Mouse (Mus musculus): ENCODE results near the gene Gna13. TPM values are rescaled to one million over a fixed set of nuclear protein-coding genes. Genes with fewer than 3 reads are reported as not detected.

The Gna13 gene
- polyA plus RNA-seq, 1 experiment from 2014 or later = 16.3 TPM

- H3K9ac ChIP-seq = no peak overlapping the region
- WGBS = 94% methylated on average over 8 of the region's 8 CpGs
- no peak for ATAC-seq
- no peak overlapping the region for H3K27ac ChIP-seq
- H3K9me3 ChIP-seq (replicated peaks) = no peaks in the 10 kb centered on the region
- H3K4me3 ChIP-seq = no peak overlapping the region
- no peaks in the 10 kb centered on the region for H3K4me1 ChIP-seq
- H3K4me2 ChIP-seq = no peak overlapping the region
- H3K27me3 ChIP-seq = no peaks in the 10 kb centered on the region
- no peaks in the 10 kb centered on the region for H3K36me3 ChIP-seq (ENCODE audit: poor library complexity, severe bottlenecking)
Measured at GRCm38 (mm10) chr11:109385296-109385695, 22.7 kb downstream of the Gna13 start.

- Histone ChIP-seq H3K9me3 (replicated peaks) (no peaks in the 10 kb centered on the region), H3K27ac (no peak overlapping the region), H3K4me1 (no peaks in the 10 kb centered on the region), H3K4me3 (no peak overlapping the region), H3K36me3 (ENCODE audit: poor library complexity, severe bottlenecking) (no peaks in the 10 kb centered on the region; the same call in 1 of the 2 replicates), H3K9ac (no peak overlapping the region), H3K27me3 (no peaks in the 10 kb centered on the region), H3K4me2 (no peak overlapping the region)
- ATAC-seq = no peak
- 83% methylated on average over 5 of the region's 5 CpGs for WGBS
Measured at GRCm38 (mm10) chr11:109389046-109389445, 26.4 kb downstream of the Gna13 start.

GRCm38 (mm10) chr11:109391200-109391599 is 28.6 kb downstream of the Gna13 start:
- H3K4me2 ChIP-seq = no peak overlapping the region
- H3K4me3 ChIP-seq = no peak overlapping the region
- no peaks in the 10 kb centered on the region for H3K4me1 ChIP-seq
- no peaks in the 10 kb centered on the region for H3K27me3 ChIP-seq
- H3K9ac ChIP-seq = no peak overlapping the region
- H3K9me3 ChIP-seq (replicated peaks) = no peaks in the 10 kb centered on the region
- peaks cover 15% of the 10 kb centered on the region for H3K36me3 ChIP-seq (ENCODE audit: poor library complexity, severe bottlenecking)
- 89% methylated on average over 7 of the region's 7 CpGs for WGBS
- H3K27ac ChIP-seq = no peak overlapping the region
- ATAC-seq = no peak

GRCm38 (mm10) chr11:109391760-109392159 is 29.1 kb downstream of the Gna13 start:
- Histone ChIP-seq H3K4me1 (no peaks in the 10 kb centered on the region), H3K9me3 (replicated peaks) (no peaks in the 10 kb centered on the region), H3K9ac (no peak overlapping the region), H3K27me3 (no peaks in the 10 kb centered on the region), H3K27ac (no peak overlapping the region), H3K4me3 (no peak overlapping the region), H3K4me2 (no peak overlapping the region), H3K36me3 (ENCODE audit: poor library complexity, severe bottlenecking) (peaks cover 21% of the 10 kb centered on the region)
- WGBS = 62% methylated on average over 7 of the region's 7 CpGs
- no peak for ATAC-seq

GRCm38 (mm10) chr11:109392601-109393000 is 30.0 kb downstream of the Gna13 start:
- H3K36me3 ChIP-seq (ENCODE audit: poor library complexity, severe bottlenecking) = peaks cover 28% of the 10 kb centered on the region
- no peaks in the 10 kb centered on the region for H3K4me1 ChIP-seq
- WGBS = 91% methylated on average over 9 of the region's 9 CpGs
- no peak overlapping the region for H3K9ac ChIP-seq
- no peak overlapping the region for H3K27ac ChIP-seq
- H3K9me3 ChIP-seq (replicated peaks) = no peaks in the 10 kb centered on the region
- H3K27me3 ChIP-seq = no peaks in the 10 kb centered on the region
- H3K4me3 ChIP-seq = no peak overlapping the region
- no peak for ATAC-seq
- no peak overlapping the region for H3K4me2 ChIP-seq

- Histone ChIP-seq H3K4me3 (no peak overlapping the region), H3K4me1 (no peaks in the 10 kb centered on the region), H3K27ac (no peak overlapping the region), H3K9me3 (replicated peaks) (no peaks in the 10 kb centered on the region), H3K36me3 (ENCODE audit: poor library complexity, severe bottlenecking) (peaks cover 46% of the 10 kb centered on the region), H3K27me3 (no peaks in the 10 kb centered on the region), H3K4me2 (no peak overlapping the region), H3K9ac (no peak overlapping the region)
- WGBS = 92% methylated on average over 9 of the region's 9 CpGs
- ATAC-seq = no peak
Measured at GRCm38 (mm10) chr11:109394758-109395157, 32.1 kb downstream of the Gna13 start.

GRCm38 (mm10) chr11:109395291-109395690 is 32.7 kb downstream of the Gna13 start:
- Histone ChIP-seq H3K4me2 (no peak overlapping the region), H3K27ac (no peak overlapping the region), H3K4me3 (no peak overlapping the region), H3K9ac (no peak overlapping the region), H3K4me1 (no peaks in the 10 kb centered on the region), H3K36me3 (ENCODE audit: poor library complexity, severe bottlenecking) (peaks cover 46% of the 10 kb centered on the region), H3K27me3 (no peaks in the 10 kb centered on the region), H3K9me3 (replicated peaks) (no peaks in the 10 kb centered on the region)
- 95% methylated on average over 9 of the region's 9 CpGs for WGBS
- ATAC-seq = no peak

- 86% methylated on average over 5 of the region's 5 CpGs for WGBS
- no peak for ATAC-seq
- no peak overlapping the region for H3K4me3 ChIP-seq
- no peak overlapping the region for H3K9ac ChIP-seq
- no peaks in the 10 kb centered on the region for H3K4me1 ChIP-seq
- no peak overlapping the region for H3K4me2 ChIP-seq
- H3K27me3 ChIP-seq = no peaks in the 10 kb centered on the region
- no peak overlapping the region for H3K27ac ChIP-seq
- no peaks in the 10 kb centered on the region for H3K36me3 ChIP-seq (ENCODE audit: poor library complexity, severe bottlenecking)
- H3K9me3 ChIP-seq (replicated peaks) = no peaks in the 10 kb centered on the region
Measured at GRCm38 (mm10) chr11:109406431-109406830, 43.8 kb downstream of the Gna13 start.

- H3K9me3 ChIP-seq (replicated peaks) = no peaks in the 10 kb centered on the region
- no peak overlapping the region for H3K4me2 ChIP-seq
- H3K27ac ChIP-seq = no peak overlapping the region
- no peak overlapping the region for H3K9ac ChIP-seq
- H3K4me3 ChIP-seq = no peak overlapping the region
- no peaks in the 10 kb centered on the region for H3K27me3 ChIP-seq
- no peaks in the 10 kb centered on the region for H3K36me3 ChIP-seq (ENCODE audit: poor library complexity, severe bottlenecking)
- 92% methylated on average over 15 of the region's 15 CpGs for WGBS
- no peak for ATAC-seq
- H3K4me1 ChIP-seq = no peaks in the 10 kb centered on the region
Measured at GRCm38 (mm10) chr11:109410197-109410980, 47.8 kb downstream of the Gna13 start.

GRCm38 (mm10) chr11:109413617-109414016 is 51.0 kb downstream of the Gna13 start, which contains the start of gene 9930022D16Rik:
9930022D16Rik (plus strand) TSS chr11:109413917.
- H3K36me3 ChIP-seq (ENCODE audit: poor library complexity, severe bottlenecking) = no peaks in the 10 kb centered on the region
- H3K27ac ChIP-seq = no peak within 1 kb of the TSS
- WGBS = 90% methylated on average over 6 of the region's 6 CpGs
- no peak for ATAC-seq
- H3K9ac ChIP-seq = no peak within 1 kb of the TSS
- no peak within 1 kb of the TSS for H3K4me2 ChIP-seq
- no peak within 1 kb of the TSS for H3K4me3 ChIP-seq
- H3K4me1 ChIP-seq = no peaks in the 10 kb centered on the region
- no peaks in the 10 kb centered on the region for H3K9me3 ChIP-seq (replicated peaks)
- no peaks in the 10 kb centered on the region for H3K27me3 ChIP-seq

- Histone ChIP-seq H3K4me3 (no peak overlapping the region), H3K4me2 (no peak overlapping the region), H3K4me1 (no peaks in the 10 kb centered on the region), H3K27ac (no peak overlapping the region), H3K9ac (no peak overlapping the region), H3K9me3 (replicated peaks) (no peaks in the 10 kb centered on the region), H3K36me3 (ENCODE audit: poor library complexity, severe bottlenecking) (no peaks in the 10 kb centered on the region), H3K27me3 (no peaks in the 10 kb centered on the region)
- 93% methylated on average over 5 of the region's 5 CpGs for WGBS
- no peak for ATAC-seq
Measured at GRCm38 (mm10) chr11:109414802-109415201, 52.2 kb downstream of the Gna13 start.

GRCm38 (mm10) chr11:109416709-109417420 is 54.2 kb downstream of the Gna13 start:
- Histone ChIP-seq H3K36me3 (ENCODE audit: poor library complexity, severe bottlenecking) (no peaks in the 10 kb centered on the region), H3K4me1 (no peaks in the 10 kb centered on the region), H3K9ac (no peak overlapping the region), H3K27ac (no peak overlapping the region), H3K27me3 (no peaks in the 10 kb centered on the region), H3K4me3 (no peak overlapping the region), H3K4me2 (no peak overlapping the region), H3K9me3 (replicated peaks) (no peaks in the 10 kb centered on the region)
- ATAC-seq = no peak
- WGBS = 90% methylated on average over 8 of the region's 8 CpGs

All from forebrain, embryonic 13.5 days (tissue).